Mouse (Mus musculus): ENCODE results near the gene Olfr889.

- TF ChIP-seq POLR2A (IDR thresholded peaks at IDR 0.05; ENCODE audit: control insufficient read depth, low read depth, low read length): no peak
- no peak for TF ChIP-seq CTCF (IDR thresholded peaks at IDR 0.05; ENCODE audit: control insufficient read depth, insufficient read depth, insufficient replicate concordance, low read depth, low read length)
Observed at GRCm38 (mm10) chr9:38114898-38115297, at the start of gene Olfr889.

Data from testis, adult 2 months (tissue).